Mouse (Mus musculus) olfactory bulb, adult 2 months (tissue): ENCODE measurements around the gene Wfdc16.

ENCODE experiments used
- CTCF ChIP-seq: fragments of 200-500 bp; IDR thresholded peaks from 2 replicates; pipeline ENCODE4 v1.5.1; 2012; ENCODE audit warnings: low read depth, mild to moderate bottlenecking, low read length, moderate library complexity; ENCODE audit not compliant: insufficient read depth
- POLR2A ChIP-seq: fragments of 200-500 bp; IDR thresholded peaks from 2 replicates; pipeline ENCODE4 v1.6.1; 2012; ENCODE audit warnings: mild to moderate bottlenecking, low read depth, low read length, moderate library complexity; ENCODE audit not compliant: insufficient read depth

DNA sequence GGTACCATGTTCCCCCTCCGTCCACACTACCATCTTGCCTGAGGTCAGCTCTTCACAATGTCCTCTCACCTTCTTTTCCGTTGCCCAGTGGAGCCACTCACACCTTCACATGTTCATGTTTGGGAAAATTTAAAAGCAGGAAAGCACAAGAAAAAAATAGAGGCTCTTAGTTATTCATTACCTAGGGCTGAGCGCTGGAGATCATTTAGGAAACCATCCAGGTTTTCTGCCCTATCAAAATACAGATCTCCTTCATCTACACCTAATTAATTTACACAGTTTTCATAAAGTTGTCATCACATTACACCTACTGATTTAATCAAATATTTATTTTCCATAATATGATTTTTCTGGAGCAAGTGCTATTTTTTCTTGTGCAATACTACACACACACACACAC is at the start of gene Wfdc16:
- TF ChIP-seq CTCF (no peak), POLR2A (no peak)
